Mouse (Mus musculus) hindbrain, embryonic 16.5 days (tissue): ENCODE data around the gene Btnl4. TPM values are rescaled to one million over a fixed set of nuclear protein-coding genes. Genes with fewer than 3 reads are reported as not detected.

Source experiments
- ATAC-seq: fragments of 200-750 bp; cut with Nextera tagmentation; 2 replicates; pipeline ENCODE4 v1.8.0; 2017; ENCODE audit warnings: moderate TSS enrichment, moderate library complexity
- H3K27ac ChIP-seq: fragments of 300-500 bp; sonication (generic); 2 replicates; pipeline ENCODE4 v1.5.1; 2014; ENCODE audit warnings: low read depth, mild to moderate bottlenecking, control low read depth, low read length, moderate library complexity
- H3K27me3 ChIP-seq: fragments of 300-500 bp; sonication (generic); replicated peaks from 2 replicates; pipeline ENCODE4 v1.6.1; 2014; ENCODE audit warnings: low read length; ENCODE audit not compliant: control insufficient read depth, insufficient read depth
- H3K36me3 ChIP-seq: fragments of 300-500 bp; sonication (generic); 2 replicates; pipeline ENCODE4 v1.6.1; 2014; ENCODE audit warnings: mild to moderate bottlenecking, low read length, moderate library complexity, mixed read lengths; ENCODE audit not compliant: control insufficient read depth, insufficient read depth
- H3K4me1 ChIP-seq: fragments of 300-500 bp; sonication (generic); 2 replicates; pipeline ENCODE4 v1.6.1; 2014; ENCODE audit warnings: low read depth, low read length; ENCODE audit not compliant: control insufficient read depth, insufficient read depth
- H3K4me2 ChIP-seq: fragments of 300-500 bp; sonication (generic); 2 replicates; pipeline ENCODE4 v1.6.1; 2014; ENCODE audit warnings: mild to moderate bottlenecking, low read length, control low read depth, moderate library complexity
- H3K4me3 ChIP-seq: fragments of 300-500 bp; sonication (generic); 2 replicates; pipeline ENCODE4 v1.5.1; 2014; ENCODE audit warnings: mild to moderate bottlenecking, low read length, control low read depth, moderate library complexity
- H3K9ac ChIP-seq: fragments of 300-500 bp; sonication (generic); 2 replicates; pipeline ENCODE4 v1.6.1; 2014; ENCODE audit warnings: low read depth, mild to moderate bottlenecking, control low read depth, low read length, moderate library complexity
- H3K9me3 ChIP-seq: fragments of 300-500 bp; sonication (generic); 2 replicates; pipeline ENCODE4 v1.6.1; 2014; ENCODE audit warnings: mild to moderate bottlenecking, low read length, moderate library complexity; ENCODE audit not compliant: control insufficient read depth
- WGBS: fragments of 180-500 bp; shearing (Covaris S2); extraction: QIAGEN DNeasy Blood & Tissue Kit; methylation state at CpG from one replicate; pipeline ENCODE4 v1.1.7; 2014; 5-methylcytosine and 5-hydroxymethylcytosine counted together
- polyA plus RNA-seq: library from polyadenylated mRNA; unstranded; fragments of >200 nt; fragmentation: Nextera tagmentation; extraction: Ambion mirVana; gene quantifications from 2 replicates; pipeline ENCODE4 v1.2.1, GENCODE M21; 2015

Btnl4 gene
- polyA plus RNA-seq, 1 experiment from 2014 or later = not detected

GRCm38 (mm10) chr17:34448473-34449041, 28.6 kb downstream of the Btnl4 start:
- H3K27me3 ChIP-seq = no peaks in the 10 kb centered on the region
- H3K27ac ChIP-seq = no peak overlapping the region
- ATAC-seq = no peak
- H3K9ac ChIP-seq = no peak overlapping the region
- no peaks in the 10 kb centered on the region for H3K9me3 ChIP-seq
- H3K4me2 ChIP-seq = no peak overlapping the region
- H3K4me1 ChIP-seq = no peaks in the 10 kb centered on the region
- H3K36me3 ChIP-seq = no peaks in the 10 kb centered on the region
- no peak overlapping the region for H3K4me3 ChIP-seq
- WGBS = 69% methylated on average over 6 of the region's 6 CpGs

GRCm38 (mm10) chr17:34441990-34442389, 35.1 kb downstream of the Btnl4 start:
- Histone ChIP-seq H3K27ac (no peak overlapping the region), H3K9ac (no peak overlapping the region), H3K4me1 (no peaks in the 10 kb centered on the region), H3K36me3 (no peaks in the 10 kb centered on the region), H3K4me3 (no peak overlapping the region), H3K9me3 (no peaks in the 10 kb centered on the region), H3K4me2 (no peak overlapping the region), H3K27me3 (no peaks in the 10 kb centered on the region)
- ATAC-seq = no peak
- WGBS = 88% methylated on average over 7 of the region's 7 CpGs

GRCm38 (mm10) chr17:34439795-34440194, 37.3 kb downstream of the Btnl4 start:
- no peak for ATAC-seq
- Histone ChIP-seq H3K9ac (no peak overlapping the region), H3K36me3 (no peaks in the 10 kb centered on the region), H3K4me3 (no peak overlapping the region), H3K27ac (no peak overlapping the region), H3K9me3 (no peaks in the 10 kb centered on the region; the same call in 1 of the 2 replicates), H3K27me3 (no peaks in the 10 kb centered on the region), H3K4me1 (no peaks in the 10 kb centered on the region), H3K4me2 (no peak overlapping the region)
- WGBS = 49% methylated on average over 3 of the region's 3 CpGs

- Histone ChIP-seq H3K4me2 (no peak overlapping the region), H3K4me1 (no peaks in the 10 kb centered on the region), H3K36me3 (no peaks in the 10 kb centered on the region), H3K4me3 (no peak overlapping the region), H3K27me3 (no peaks in the 10 kb centered on the region), H3K27ac (no peak overlapping the region), H3K9me3 (no peaks in the 10 kb centered on the region; the same call in 1 of the 2 replicates), H3K9ac (no peak overlapping the region)
- ATAC-seq = no peak
- 60% methylated on average over 1 of the region's 1 CpGs for WGBS
These were observed 38.5 kb downstream of the Btnl4 start for GRCm38 (mm10) chr17:34438588-34438987.

GRCm38 (mm10) chr17:34437606-34438005, 39.5 kb downstream of the Btnl4 start:
- H3K9me3 ChIP-seq = no peaks in the 10 kb centered on the region; the same call in 1 of the 2 replicates
- H3K9ac ChIP-seq = no peak overlapping the region
- no peaks in the 10 kb centered on the region for H3K27me3 ChIP-seq
- no peak for ATAC-seq
- H3K4me3 ChIP-seq = no peak overlapping the region
- no peak overlapping the region for H3K27ac ChIP-seq
- H3K4me2 ChIP-seq = no peak overlapping the region
- H3K36me3 ChIP-seq = no peaks in the 10 kb centered on the region
- H3K4me1 ChIP-seq = no peaks in the 10 kb centered on the region
- 76% methylated on average over 7 of the region's 7 CpGs for WGBS

GRCm38 (mm10) chr17:34437120-34437519, 40.0 kb downstream of the Btnl4 start:
- no peak for ATAC-seq
- Histone ChIP-seq H3K9me3 (no peaks in the 10 kb centered on the region; the same call in 1 of the 2 replicates), H3K4me1 (no peaks in the 10 kb centered on the region), H3K36me3 (no peaks in the 10 kb centered on the region), H3K4me2 (no peak overlapping the region), H3K9ac (no peak overlapping the region), H3K27me3 (no peaks in the 10 kb centered on the region), H3K27ac (no peak overlapping the region), H3K4me3 (no peak overlapping the region)
- WGBS = 71% methylated on average over 4 of the region's 4 CpGs

- H3K4me2 ChIP-seq = no peak overlapping the region
- H3K4me3 ChIP-seq = no peak overlapping the region
- no peak overlapping the region for H3K27ac ChIP-seq
- H3K36me3 ChIP-seq = no peaks in the 10 kb centered on the region
- ATAC-seq = no peak
- H3K4me1 ChIP-seq = no peaks in the 10 kb centered on the region
- H3K9me3 ChIP-seq = no peaks in the 10 kb centered on the region
- no peak overlapping the region for H3K9ac ChIP-seq
- H3K27me3 ChIP-seq = no peaks in the 10 kb centered on the region
These were observed 49.5 kb downstream of the Btnl4 start for GRCm38 (mm10) chr17:34427597-34427996.

GRCm38 (mm10) chr17:34420014-34420413, 57.1 kb downstream of the Btnl4 start:
- no peaks in the 10 kb centered on the region for H3K36me3 ChIP-seq
- H3K4me2 ChIP-seq = no peak overlapping the region
- no peaks in the 10 kb centered on the region for H3K9me3 ChIP-seq
- no peak overlapping the region for H3K9ac ChIP-seq
- H3K27ac ChIP-seq = no peak overlapping the region
- no peaks in the 10 kb centered on the region for H3K27me3 ChIP-seq
- ATAC-seq = no peak
- WGBS = 73% methylated on average over 7 of the region's 7 CpGs
- H3K4me3 ChIP-seq = no peak overlapping the region
- no peaks in the 10 kb centered on the region for H3K4me1 ChIP-seq
